Mouse (Mus musculus) adrenal gland, postnatal 14 days (tissue): ENCODE measurements around the gene Stap1. TPM values are rescaled to one million over a fixed set of nuclear protein-coding genes. Genes with fewer than 3 reads are reported as not detected.
A peak's percentile ranks its signal among the peaks of the same experiment; 100 is the strongest.

Experiments used
- DNase-seq: peaks from one replicate; pipeline ENCODE4 v3.0.0; 2021; ENCODE audit warnings: mixed read lengths
- long read RNA-seq, 2 experiments: library from polyadenylated mRNA; stranded (forward); transcript quantifications; one replicate each; pipeline ENCODE4 v2.0.0; 2021
- total RNA-seq: library from RNA; stranded (reverse); gene quantifications from 2 replicates; pipeline ENCODE4 v1.2.3, GENCODE M21; 2021

Stap1 gene
- 0.52 and 5.2 TPM in 2 replicates for total RNA-seq
- long read RNA-seq, experiment 1, partial matches to known transcripts, result 1 of 3 reads
- long read RNA-seq, experiment 1, other reads (novel, unspliced or antisense), result 0 of 3 reads
- long read RNA-seq, experiment 2, result 0 reads

GRCm38 (mm10) chr5:86071538-86071937 lies at the start of gene Stap1:
Stap1 (plus strand) TSS chr5:86071746.
- no peak for DNase-seq

DNA sequence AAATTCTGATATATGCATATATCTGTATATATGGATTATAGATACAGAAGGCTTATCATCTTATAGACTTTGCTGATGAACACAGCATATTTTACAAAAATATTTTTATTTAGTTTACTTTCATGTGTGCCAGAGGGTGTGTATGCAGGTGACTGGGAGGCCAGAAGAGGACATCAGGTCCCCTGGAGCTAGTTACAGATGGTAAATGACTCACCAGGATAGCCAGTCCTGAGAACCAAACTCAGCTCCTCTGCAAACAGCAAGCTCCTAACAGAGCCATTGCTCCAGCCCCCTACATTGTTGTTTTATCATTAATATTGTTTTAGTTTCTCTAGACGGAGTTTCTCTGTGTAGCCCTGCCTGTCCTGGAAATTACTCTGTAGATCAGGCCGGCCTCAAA lies 41.7 kb upstream of the Stap1 start:
- DNase-seq, result no peak

DNA sequence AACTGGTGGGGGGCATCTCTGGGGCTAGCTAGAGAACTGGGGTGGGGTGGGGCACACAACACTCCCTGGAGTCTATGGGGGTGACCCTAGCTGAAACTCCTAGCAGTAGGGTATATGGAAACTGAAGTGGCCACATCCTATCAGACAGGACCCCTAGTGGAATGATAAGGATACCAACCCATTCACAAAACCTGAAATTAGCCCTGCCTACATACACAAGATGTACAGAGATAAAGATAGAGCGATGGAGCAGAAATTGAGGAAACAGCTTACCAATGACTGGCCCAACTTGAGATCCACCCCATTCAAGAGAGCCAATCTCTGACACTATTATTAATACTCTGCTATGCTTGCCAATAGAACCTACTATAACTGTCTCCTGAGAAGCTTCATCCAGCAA lies 8.0 kb upstream of the Stap1 start:
- DNase-seq, result no peak

- peak; percentile 99 for DNase-seq
These were observed 6.3 kb upstream of the Stap1 start, which contains the start of gene Cenpc1 for GRCm38 (mm10) chr5:86065101-86065875. Cenpc1 (minus strand) TSS chr5:86065583.

- no peak for DNase-seq
These were observed 5.5 kb upstream of the Stap1 start for GRCm38 (mm10) chr5:86065876-86066550.

GRCm38 (mm10) chr5:86066551-86066929 lies 5.0 kb upstream of the Stap1 start:
- peak; percentile 91 for DNase-seq

DNA sequence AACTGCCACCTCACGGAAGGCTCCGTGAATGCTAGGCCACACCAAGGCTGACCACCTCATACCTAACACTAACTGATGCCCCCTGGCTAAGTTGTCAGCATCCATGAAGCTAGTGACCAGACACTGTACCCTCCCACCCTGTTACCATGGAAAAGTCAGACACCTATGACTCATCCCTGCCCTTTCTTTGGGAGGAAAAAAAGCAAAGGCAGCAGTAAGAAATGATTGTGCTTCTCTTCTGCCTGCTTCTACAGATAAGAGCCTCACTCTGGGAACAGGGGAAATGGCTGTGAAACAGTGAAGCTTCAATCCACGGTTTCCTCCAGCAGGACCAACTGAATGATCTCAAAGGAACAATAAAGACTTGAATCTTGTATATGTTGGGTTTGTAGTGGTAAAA lies 3.1 kb upstream of the Stap1 start:
- peak; percentile 17 for DNase-seq

DNA sequence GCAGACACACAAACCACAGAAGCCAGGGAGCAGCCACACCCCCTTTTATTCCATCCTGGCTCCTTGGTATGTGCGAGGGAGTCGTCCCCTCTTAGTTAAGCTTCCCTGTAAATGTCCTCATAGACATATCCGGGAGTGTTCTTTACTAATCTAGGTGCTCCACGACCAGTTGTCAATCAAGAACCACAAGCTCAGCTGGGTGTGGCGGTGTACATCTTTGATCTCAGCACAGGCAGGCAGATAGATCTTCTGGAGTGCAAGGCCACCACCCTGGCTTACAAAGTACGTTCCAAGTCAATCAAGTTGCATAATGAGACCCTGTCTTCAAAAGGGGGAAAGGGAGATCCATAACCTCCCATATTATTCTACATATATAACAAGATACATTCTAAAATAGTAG lies 2.4 kb upstream of the Stap1 start:
- no peak for DNase-seq

DNA sequence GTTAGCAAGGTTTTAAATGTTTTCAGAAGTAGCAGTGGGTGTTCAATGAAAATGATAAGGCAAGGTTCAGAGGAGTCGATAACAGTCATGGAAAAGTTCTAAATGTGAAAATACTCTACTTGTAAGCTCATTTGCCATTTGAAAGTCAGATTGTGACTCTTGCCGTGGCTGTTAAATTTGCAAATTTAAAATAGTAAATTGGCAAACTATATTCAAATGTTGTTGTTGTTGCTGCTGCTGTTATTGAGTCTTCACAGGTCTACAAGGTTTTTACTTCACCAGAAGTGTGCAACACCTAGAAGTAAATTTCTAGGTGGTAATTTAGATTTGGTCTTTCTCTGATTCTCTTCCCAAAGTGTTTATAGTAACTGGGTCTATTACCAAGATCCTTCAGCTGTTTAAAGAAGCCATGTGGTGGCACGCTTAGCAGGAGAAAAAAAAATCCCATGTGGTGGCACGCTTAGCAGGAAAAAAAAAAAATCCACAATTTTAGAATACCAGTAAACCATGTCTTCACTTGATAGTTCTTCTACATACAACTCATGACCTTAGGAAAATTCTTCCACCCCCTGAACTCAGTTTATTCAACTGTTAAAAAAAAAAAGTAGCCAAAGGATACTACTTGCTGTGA lies 1.3 kb downstream of the Stap1 start:
- no peak for DNase-seq

DNA sequence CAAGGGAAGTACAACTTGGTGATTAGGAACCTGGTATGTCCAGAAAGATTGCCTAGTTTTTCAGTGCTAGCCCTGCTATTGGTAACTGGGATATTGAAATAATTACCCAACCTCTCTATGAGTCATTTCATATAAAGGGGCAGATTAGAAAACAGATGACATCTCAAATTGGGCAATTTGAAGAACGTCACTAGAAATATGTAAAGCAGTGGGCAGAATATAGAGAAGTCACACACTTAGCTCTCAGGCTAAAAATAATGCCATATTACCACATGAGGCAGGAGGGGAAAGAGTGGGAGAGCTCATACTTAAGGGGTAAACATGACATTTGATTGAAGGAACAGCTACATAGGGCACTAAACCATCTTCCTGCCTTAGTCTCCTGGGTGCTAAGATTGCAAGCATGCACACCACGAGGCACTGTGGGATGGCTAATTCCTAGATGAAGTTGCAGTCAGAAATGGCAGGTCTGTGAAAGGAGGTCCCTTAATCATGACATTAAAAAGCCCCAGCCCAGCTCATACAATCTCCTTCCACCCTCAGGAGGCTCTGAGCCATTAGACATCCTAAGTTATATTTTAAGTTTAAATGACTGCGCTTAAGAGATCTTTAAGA lies 7.3 kb downstream of the Stap1 start:
- no peak for DNase-seq

GRCm38 (mm10) chr5:86083987-86084386 lies 12.4 kb downstream of the Stap1 start:
- no peak for DNase-seq

GRCm38 (mm10) chr5:86084979-86085378 lies 13.4 kb downstream of the Stap1 start:
- DNase-seq, result no peak

DNA sequence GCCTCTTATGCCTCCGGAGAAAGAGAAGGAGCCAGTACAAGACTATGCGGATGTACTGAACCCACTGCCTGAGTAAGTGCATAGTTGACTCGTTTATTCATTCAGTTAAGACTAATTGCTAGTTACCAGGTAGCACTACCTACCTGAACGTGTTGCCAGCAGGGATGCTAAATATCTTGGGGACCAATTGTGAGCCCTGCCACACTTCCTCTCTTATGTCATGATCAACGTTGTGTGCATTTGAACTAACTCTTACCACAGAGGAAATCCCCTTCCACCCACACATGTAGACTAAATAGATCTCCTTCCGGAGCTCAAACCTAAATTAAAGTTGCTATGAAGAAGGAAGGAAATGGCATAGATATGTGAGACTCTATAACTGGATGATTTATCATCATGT lies 15.2 kb downstream of the Stap1 start:
- no peak for DNase-seq

DNA sequence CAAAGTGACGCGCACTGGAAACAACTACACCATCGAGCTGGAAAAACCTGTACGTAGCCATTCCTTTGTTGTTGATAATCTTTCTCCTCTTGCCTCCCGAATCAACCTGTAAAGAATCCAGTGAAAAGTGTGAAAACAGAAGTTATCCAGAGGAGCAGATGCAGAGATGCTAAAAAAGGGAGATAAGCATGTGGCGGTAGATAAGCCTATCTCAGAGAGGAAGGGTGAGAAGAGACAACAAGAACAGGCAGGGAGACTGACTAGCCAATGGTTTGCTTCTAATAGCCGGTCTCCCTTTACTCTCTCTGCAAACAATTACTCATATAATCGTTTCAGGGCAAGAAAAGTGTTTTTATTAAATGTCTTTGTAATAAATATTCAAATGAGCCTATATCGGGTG lies 23.2 kb downstream of the Stap1 start:
- DNase-seq, result no peak

GRCm38 (mm10) chr5:86098988-86099387 lies 27.4 kb downstream of the Stap1 start:
- no peak for DNase-seq

DNA sequence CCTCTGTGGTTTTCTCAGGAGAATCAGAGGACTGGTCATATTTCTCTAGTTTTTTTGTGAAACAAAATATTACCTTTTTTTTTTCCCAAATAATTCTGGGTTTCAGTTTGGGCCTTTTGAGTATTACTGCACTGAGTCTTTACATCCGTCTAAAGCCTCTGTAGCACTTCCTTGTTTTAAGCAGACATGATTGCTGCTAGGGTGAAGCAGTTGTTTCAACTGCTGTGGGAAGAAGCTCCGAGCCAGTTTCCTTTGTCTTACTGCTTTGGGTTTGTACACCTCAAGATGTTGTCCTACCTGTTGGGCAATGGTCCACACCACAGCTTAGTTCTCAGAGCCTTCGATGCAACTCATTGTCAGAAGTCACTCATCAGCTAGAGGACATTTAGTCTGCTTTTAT lies 29.1 kb downstream of the Stap1 start:
- DNase-seq, result no peak

DNA sequence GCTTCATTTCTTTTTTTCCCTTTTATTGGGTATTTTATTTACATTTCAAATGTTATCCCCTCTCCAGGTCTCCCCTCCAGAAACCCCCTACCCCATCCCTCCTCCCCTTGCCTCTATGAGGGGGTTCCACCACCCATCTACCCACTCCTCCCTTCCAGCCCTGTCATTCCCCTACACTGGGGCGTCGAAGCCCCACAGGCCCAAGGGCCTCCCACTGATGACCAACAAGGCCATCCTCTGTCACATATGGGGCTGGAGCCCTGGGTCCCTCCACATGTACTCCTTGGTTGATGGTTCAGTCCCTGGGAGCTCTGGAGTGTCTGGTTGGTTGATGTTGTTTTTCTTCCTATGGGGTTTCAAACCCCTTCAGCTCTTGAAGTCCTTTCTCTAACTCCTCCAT lies 30.6 kb downstream of the Stap1 start:
- no peak for DNase-seq

- no peak for DNase-seq
These were observed 35.1 kb downstream of the Stap1 start for GRCm38 (mm10) chr5:86106610-86107009.

GRCm38 (mm10) chr5:86111074-86111473 lies 39.5 kb downstream of the Stap1 start:
- no peak for DNase-seq

DNA sequence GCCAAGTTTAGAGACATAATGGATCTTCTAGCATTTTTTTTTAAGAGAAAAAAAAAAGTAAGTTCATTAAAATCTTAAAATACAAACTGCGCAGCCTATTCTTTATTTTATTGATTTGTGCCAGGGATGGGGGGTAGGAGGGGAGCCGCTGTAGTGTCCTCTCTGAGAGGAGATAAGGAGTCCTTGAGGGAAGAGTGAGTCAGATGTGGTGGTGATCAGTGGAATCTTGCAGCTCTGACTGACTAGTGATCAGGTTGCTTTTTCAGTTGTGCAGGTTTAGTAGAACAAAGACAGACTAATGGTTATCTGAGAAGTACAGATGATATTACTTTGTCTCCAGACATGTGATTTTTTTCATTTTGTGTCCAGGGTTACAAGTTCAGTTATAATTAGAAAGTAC lies 41.5 kb downstream of the Stap1 start:
- peak; percentile 8 for DNase-seq

DNA sequence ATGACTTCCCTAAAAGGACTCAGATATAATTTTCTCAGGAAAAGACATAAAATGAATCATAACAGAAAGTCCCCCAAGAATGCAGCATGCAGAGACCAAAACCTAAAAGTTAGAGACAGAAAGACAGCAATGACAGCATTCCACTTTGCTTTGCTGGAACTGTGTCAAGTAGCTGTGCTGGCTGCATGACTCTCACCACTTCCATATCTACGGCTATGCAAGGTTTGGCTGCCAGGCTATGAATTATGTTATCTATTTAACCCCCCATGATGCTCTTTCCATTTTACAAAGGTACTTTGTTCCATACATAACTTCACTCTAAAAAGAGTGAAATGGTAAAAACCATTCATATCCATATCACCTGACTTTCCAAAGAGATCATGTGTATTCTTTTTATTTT lies 42.5 kb downstream of the Stap1 start:
- DNase-seq, result no peak

GRCm38 (mm10) chr5:86118457-86119094 lies 47.0 kb downstream of the Stap1 start:
- DNase-seq, result no peak
